Mouse (Mus musculus) heart, postnatal 10 days (tissue): ENCODE results near the gene Wdr75. TPM values are rescaled to one million over a fixed set of nuclear protein-coding genes. Genes with fewer than 3 reads are reported as not detected.

ENCODE experiments used
- DNase-seq, 2 experiments: peaks; one replicate each; pipeline ENCODE4 v3.0.0; 2021
- intact Hi-C: fragments of 180-260 bp; cut with DNase I; formaldehyde crosslinking; loops from one replicate; pipeline ENCODE4 v1.15.1; 2025
- total RNA-seq, 2 experiments: library from RNA; stranded (reverse); gene quantifications; 2 replicates each; pipeline ENCODE4 v1.2.3; 2021

The Wdr75 gene
- 10 to 100 TPM; 23.4 to 27.9 TPM for total RNA-seq

DNA sequence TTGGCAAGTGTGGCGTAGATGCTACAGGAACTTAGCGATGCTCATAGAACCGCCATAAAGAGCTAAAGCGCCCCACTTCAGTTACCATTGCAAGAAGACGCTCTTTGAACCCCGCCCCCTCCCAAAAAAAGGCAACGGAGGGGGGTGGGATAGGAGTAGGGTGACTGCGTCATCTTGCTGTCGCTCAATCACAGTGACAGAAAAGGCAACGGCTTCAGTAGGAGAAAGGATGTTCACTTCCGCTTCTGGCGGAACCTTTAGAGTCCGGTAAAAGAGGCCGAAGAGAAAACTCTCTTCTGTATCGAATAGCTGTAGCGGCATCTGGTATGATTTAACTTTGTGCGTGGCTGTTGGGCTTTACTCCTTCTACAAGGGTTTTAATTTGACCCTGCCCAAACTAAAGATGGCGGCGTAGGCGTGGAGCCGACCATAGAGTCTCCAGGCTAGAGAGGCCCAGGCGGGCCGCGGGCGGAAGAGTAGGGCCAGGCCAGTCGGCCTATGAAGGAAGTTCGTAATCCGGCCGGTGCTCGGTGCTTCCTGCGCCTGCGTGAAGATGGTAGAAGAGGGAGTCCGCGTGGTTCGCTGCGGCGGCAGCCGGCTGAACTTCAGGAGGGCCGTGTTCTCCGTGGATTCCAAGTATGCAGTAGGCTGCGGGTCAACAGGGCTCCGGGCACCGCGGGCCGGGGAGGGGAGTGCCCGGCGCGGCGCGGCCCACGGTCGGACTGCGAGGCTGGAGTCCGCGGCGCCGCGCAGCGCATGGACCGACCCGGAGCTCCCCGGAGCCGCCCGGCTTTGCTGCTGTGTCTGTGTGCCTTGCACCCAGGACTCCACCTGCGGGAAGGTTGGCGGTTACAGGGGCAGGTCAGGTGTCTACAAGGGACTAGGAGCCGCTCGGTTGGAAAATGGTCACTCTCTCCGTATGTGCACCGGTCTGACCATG is at the start of gene Wdr75:
Wdr75 (plus strand) TSS at position 198 of the 940 bp plus-strand sequence.
- intact Hi-C loops, result no loop called here
- DNase-seq, result peak; percentile 96 to 97

- DNase-seq, result peak in 1 of 2 experiments; percentile 5
- intact Hi-C loops, result no loop called here
Measured at GRCm38 (mm10) chr1:45755902-45756301, 39.1 kb upstream of the Wdr75 start.

GRCm38 (mm10) chr1:45756707-45757106 is 38.3 kb upstream of the Wdr75 start:
- intact Hi-C loops, result no loop called here
- DNase-seq, result peak; percentile 40 to 47

- DNase-seq, result no peak
- intact Hi-C loops, result no loop called here
Measured at GRCm38 (mm10) chr1:45758011-45758410, 37.0 kb upstream of the Wdr75 start.

DNA sequence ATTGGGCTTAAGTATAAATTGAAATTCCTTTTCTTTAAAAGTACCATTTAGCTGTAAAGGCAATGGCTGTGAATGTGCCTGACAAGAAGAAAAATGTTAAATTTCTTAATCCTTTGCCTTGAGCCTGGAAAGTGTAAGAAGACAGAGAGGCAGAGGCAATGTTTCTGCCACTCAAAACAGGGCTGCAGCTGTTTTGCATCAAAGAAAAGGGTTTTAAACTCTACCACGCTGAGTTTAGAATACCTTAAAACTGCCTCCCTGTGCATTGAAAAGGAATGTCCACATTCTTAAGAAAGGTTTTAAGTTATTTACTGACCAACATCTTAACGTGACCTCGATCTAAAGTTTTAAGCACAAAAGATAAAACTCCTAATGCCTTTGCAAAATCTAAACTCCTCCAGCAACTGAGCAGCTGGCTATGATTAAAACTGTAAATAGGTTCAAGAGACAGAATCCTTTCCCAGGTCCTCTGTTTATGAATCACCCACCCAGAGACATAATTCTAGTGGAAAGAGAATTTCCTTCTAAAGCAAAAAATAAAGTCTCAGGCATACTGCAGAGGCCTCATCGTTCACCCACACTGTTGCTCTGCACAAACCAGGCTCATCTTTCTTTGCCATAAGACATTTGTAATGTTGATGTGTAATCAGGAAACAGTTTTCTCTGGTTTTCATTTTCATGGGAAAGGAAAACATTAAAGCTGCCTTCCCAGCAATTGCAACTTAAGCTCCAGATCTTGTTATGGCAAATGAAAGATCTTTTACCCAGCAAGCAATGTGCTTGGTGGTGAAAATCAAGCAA is 34.1 kb upstream of the Wdr75 start:
- intact Hi-C loops, result no loop called here
- DNase-seq, result peak in 1 of 2 experiments; percentile 9

DNA sequence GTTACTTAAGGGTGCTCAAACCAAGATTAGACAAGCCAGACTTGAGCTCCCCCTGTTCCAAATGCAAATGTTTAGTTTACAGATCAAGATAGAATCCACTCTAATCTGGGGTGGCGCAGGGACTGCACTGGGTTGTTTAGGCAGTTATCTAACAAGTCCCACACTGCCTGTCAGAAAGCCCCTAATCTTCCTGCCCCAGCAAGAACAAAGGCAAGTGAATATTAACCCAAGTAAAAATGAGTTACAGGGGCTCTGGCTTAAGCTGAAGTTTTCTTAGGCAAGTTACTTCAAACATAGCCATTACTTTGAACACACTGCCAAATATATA is 33.5 kb upstream of the Wdr75 start:
- DNase-seq, result no peak
- intact Hi-C loops, result no loop called here

DNA sequence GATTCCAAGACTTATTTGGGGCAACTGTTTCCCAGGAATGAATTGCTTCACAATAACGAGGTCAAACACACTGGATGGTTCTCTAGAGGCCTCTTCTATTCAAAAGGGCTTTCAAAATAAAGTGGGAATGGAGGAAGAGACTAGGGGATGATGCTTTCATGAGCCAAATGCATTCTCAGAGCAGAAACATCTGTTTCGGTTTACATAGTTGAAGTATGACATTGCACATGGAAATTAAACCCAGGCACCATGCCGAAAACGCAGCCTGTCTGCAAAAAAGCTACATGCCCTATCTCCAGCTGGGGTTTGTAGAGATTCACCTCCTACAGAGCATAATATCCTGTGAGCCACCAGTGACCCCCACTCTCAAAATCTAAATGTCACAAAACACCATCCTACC is 29.3 kb upstream of the Wdr75 start:
- intact Hi-C loops, result loop anchor here (2.0 to 5.0 kb wide), 5 partner anchors 93 to 1537 kb away; no protein-coding TSS in a partner anchor
- DNase-seq, result peak; percentile 71 to 73

GRCm38 (mm10) chr1:45766123-45766522 is 28.8 kb upstream of the Wdr75 start:
- intact Hi-C loops, result loop anchor here (2.0 to 5.0 kb wide), 4 partner anchors 94 to 1019 kb away; no protein-coding TSS in a partner anchor
- DNase-seq, result peak; percentile 73 to 90

- peak; percentile 34 to 38 for DNase-seq
- intact Hi-C loops, result loop anchor here (2.0 to 5.0 kb wide), 4 partner anchors 95 to 1020 kb away; no protein-coding TSS in a partner anchor
Measured at GRCm38 (mm10) chr1:45767533-45767932, 27.4 kb upstream of the Wdr75 start.

GRCm38 (mm10) chr1:45769321-45769720 is 25.6 kb upstream of the Wdr75 start:
- intact Hi-C loops, result loop anchor here (5.0 kb wide), 3 partner anchors 97 to 1022 kb away; no protein-coding TSS in a partner anchor
- DNase-seq, result no peak

DNA sequence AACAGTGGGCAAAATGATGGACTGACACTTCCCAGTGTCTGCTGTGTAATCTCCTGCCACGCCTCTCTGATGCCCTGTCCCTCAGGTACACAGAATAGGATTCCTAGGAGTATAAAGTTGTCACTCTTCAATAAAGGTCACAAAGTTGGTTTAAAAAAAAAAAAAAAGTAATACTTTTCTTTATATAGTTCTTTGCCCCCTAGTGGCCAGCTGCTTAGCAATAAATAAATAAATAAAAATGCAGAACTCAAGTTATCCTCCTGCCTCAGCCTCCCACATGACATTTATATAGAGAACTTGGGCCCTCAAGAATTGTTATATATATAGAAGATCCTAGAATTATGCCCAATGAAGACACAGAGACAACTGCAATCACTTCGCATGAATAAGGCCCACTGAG is 24.9 kb upstream of the Wdr75 start:
- no peak for DNase-seq
- intact Hi-C loops, result no loop called here

- intact Hi-C loops, result no loop called here
- no peak for DNase-seq
Measured at GRCm38 (mm10) chr1:45780606-45781288, 14.2 kb upstream of the Wdr75 start.

- intact Hi-C loops, result loop anchor here (2.0 to 5.0 kb wide), 2 partner anchors 202 to 600 kb away; no protein-coding TSS in a partner anchor
- DNase-seq, result peak; percentile 53 to 67
Measured at GRCm38 (mm10) chr1:45816889-45817288, 21.9 kb downstream of the Wdr75 start.

DNA sequence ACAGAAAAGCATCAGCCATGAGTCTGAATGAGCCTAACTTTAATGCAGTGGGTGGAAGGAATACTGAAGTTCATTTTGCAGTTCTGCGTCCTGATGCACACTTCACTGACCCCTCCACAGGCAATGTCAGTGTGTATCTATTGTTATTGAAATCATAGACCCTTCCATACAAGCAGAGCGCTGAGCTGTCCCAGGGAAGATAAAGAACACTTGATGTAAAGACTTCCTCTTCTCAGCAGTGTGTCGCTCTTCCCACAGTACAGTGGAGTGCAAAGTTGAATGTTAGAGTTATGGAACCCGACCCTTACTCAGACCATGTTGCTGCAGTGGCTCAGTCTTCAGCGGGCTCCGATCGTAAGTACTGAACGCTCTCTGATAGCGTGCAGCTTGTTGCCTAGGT is 23.6 kb downstream of the Wdr75 start:
- no peak for DNase-seq
- intact Hi-C loops, result loop anchor here (5.0 kb wide), 1 partner anchor 599 kb away; no protein-coding TSS in a partner anchor

GRCm38 (mm10) chr1:45824441-45824840 is 29.5 kb downstream of the Wdr75 start:
- intact Hi-C loops, result loop anchor here (2.0 kb wide), 2 partner anchors 100 to 124 kb away; no protein-coding TSS in a partner anchor
- DNase-seq, result no peak

DNA sequence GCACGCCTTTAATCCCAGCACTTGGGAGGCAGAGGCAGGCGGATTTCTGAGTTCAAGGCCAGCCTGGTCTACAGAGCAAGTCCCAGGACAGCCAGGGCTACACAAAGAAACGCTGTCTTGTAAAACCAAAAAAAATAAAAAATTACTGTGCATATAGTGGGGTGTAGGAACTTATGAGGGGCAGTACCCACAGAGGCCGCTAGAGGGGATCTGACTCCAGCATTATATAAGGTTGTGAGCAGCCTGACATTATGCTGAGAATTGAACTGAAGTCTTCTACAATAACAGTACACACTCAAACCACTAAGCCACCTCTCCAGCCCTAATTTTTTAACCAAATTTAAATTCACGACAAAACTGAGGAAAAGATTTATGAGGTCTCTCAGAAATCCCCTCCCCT is 30.2 kb downstream of the Wdr75 start:
- peak; percentile 75 to 79 for DNase-seq
- intact Hi-C loops, result loop anchor here (1.0 to 2.0 kb wide), 3 partner anchors 100 to 193 kb away; no protein-coding TSS in a partner anchor

- DNase-seq, result no peak
- intact Hi-C loops, result loop anchor here (1.0 to 2.0 kb wide), 3 partner anchors 99 to 193 kb away; no protein-coding TSS in a partner anchor
Measured at GRCm38 (mm10) chr1:45825630-45826029, 30.7 kb downstream of the Wdr75 start.

GRCm38 (mm10) chr1:45826148-45826547 is 31.2 kb downstream of the Wdr75 start:
- no peak for DNase-seq
- intact Hi-C loops, result no loop called here

DNA sequence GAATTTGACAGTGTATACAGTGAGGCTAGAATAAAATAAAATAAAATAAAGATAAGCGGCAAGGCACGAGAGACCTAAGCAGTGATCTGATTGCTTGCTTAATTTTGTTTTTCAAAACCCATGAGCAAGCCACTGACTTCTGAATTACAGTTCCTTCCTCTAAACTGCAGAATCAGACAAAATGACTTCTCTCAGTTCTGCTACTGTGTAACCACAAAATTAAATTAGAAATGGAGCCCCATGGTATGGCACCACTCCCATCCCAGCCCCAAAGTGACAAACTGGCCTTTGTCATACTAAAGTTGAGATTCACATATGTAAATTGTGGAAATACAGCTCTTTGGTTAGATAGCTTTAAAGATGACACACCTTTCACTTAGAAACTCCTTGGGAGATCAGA is 31.8 kb downstream of the Wdr75 start:
- intact Hi-C loops, result no loop called here
- no peak for DNase-seq
